Mouse (Mus musculus): ENCODE results near the gene F3. TPM values are rescaled to one million over a fixed set of nuclear protein-coding genes. Genes with fewer than 3 reads are reported as not detected.

Gene F3
- total and polyA plus RNA-seq, 3 experiments = 0.46 to 0.73 (median 0.55) TPM

- dilution Hi-C loops (cut with MboI; ENCODE audit: extremely low pct_ligation_motif_present, extremely low pct_unique_long_range_greater_than_20kb, low sequenced_read_pairs) = no loop called here
- Histone ChIP-seq H3K4me1 (ENCODE audit: control insufficient read depth in 1 of 2, insufficient read depth in 2 of 2) (peaks cover 0 to 31% of the 10 kb centered on the region in 2 experiments; a peak in 2 of 4 replicates), H3K4me3 (replicated peaks in 1 of 3; ENCODE audit: low read depth in 2 of 3, low read length in 2 of 3, poor library complexity in 1 of 3) (peak overlapping the region in 1 of 3 experiments; percentile 64), H3K36me3 (replicated peaks in 1 of 2; ENCODE audit: control insufficient read depth in 1 of 2, insufficient read depth in 1 of 2, low read length in 1 of 2) (peaks cover 0 to 5% of the 10 kb centered on the region in 2 experiments), H3K9ac (ENCODE audit: insufficient read depth, low read depth) (no peak overlapping the region), H3K79me2 (replicated peaks; ENCODE audit: control insufficient read depth, extremely low read depth, insufficient read depth, poor library complexity, severe bottlenecking) (no peaks in the 10 kb centered on the region), H3K27me3 (replicated peaks) (no peaks in the 10 kb centered on the region), H3K9me3 (replicated peaks; ENCODE audit: low read length) (no peaks in the 10 kb centered on the region), H3K27ac (ENCODE audit: insufficient read depth, low read depth) (no peak overlapping the region), H3K4me2 (ENCODE audit: insufficient read depth, low read depth, poor library complexity, severe bottlenecking) (peak overlapping the region; percentile 91)
- in situ Hi-C loops (cut with MboI; ENCODE audit: low pct_ligation_motif_present, low pct_unique_long_range_greater_than_20kb, low sequenced_read_pairs) = loop anchor here (5.0 to 25.0 kb wide), 2 partner anchors 177 to 412 kb away; no protein-coding TSS in a partner anchor
- no peak for DNase-seq (ENCODE audit: extremely low read depth)
- TF ChIP-seq JUND (conservative IDR thresholded peaks at IDR 0.05; ENCODE audit: low read depth, low read length) (no peak), NELFE (IDR thresholded peaks at IDR 0.05; ENCODE audit: low read depth, low read length) (no peak), POLR2A (IDR thresholded peaks at IDR 0.05; ENCODE audit: low read depth, low read length) (no peak), ZNF384 (IDR thresholded peaks at IDR 0.05; ENCODE audit: low read depth, low read length) (no peak), MXI1 (IDR thresholded peaks at IDR 0.05; ENCODE audit: low read depth, low read length) (no peak), ELF1 (IDR thresholded peaks at IDR 0.05; ENCODE audit: low read depth, low read length) (no peak), JUN (IDR thresholded peaks at IDR 0.05; ENCODE audit: insufficient read depth, low read depth, low read length) (no peak), ZKSCAN1 (IDR thresholded peaks at IDR 0.05; ENCODE audit: borderline replicate concordance, low read depth, low read length) (no peak), GABPA (IDR thresholded peaks at IDR 0.05; ENCODE audit: insufficient replicate concordance, low read depth, low read length) (no peak), HCFC1 (IDR thresholded peaks at IDR 0.05; ENCODE audit: low read depth, low read length) (no peak)
Measured at GRCm38 (mm10) chr3:121723968-121724524, 709 bp downstream of the F3 start.

- Histone ChIP-seq H3K4me1 (ENCODE audit: control insufficient read depth in 1 of 2, insufficient read depth in 2 of 2) (peaks cover 0 to 31% of the 10 kb centered on the region in 2 experiments; a peak in 2 of 4 replicates), H3K4me2 (ENCODE audit: insufficient read depth, low read depth, poor library complexity, severe bottlenecking) (no peak overlapping the region), H3K36me3 (replicated peaks in 1 of 2; ENCODE audit: control insufficient read depth in 1 of 2, insufficient read depth in 1 of 2, low read length in 1 of 2) (peaks cover 0 to 8% of the 10 kb centered on the region in 2 experiments), H3K9me3 (replicated peaks; ENCODE audit: low read length) (no peaks in the 10 kb centered on the region), H3K79me2 (replicated peaks; ENCODE audit: control insufficient read depth, extremely low read depth, insufficient read depth, poor library complexity, severe bottlenecking) (no peaks in the 10 kb centered on the region), H3K4me3 (replicated peaks in 1 of 3; ENCODE audit: low read depth in 2 of 3, low read length in 2 of 3, poor library complexity in 1 of 3) (no peak overlapping the region), H3K27me3 (replicated peaks) (no peaks in the 10 kb centered on the region), H3K9ac (ENCODE audit: insufficient read depth, low read depth) (no peak overlapping the region), H3K27ac (ENCODE audit: insufficient read depth, low read depth) (no peak overlapping the region)
- no peak for TF ChIP-seq MAX (IDR thresholded peaks at IDR 0.05; ENCODE audit: low read length)
- TF ChIP-seq HCFC1 (IDR thresholded peaks at IDR 0.05; ENCODE audit: low read depth, low read length) = no peak
- TF ChIP-seq USF2 (conservative IDR thresholded peaks at IDR 0.05; ENCODE audit: low read depth, low read length) = no peak
- TF ChIP-seq SMC3 (IDR thresholded peaks at IDR 0.05; ENCODE audit: low read depth, low read length) = no peak
- TF ChIP-seq TCF12 (IDR thresholded peaks at IDR 0.05; ENCODE audit: low read depth, low read length) = no peak
- TF ChIP-seq CHD2 (IDR thresholded peaks at IDR 0.05; ENCODE audit: low read length) = no peak
- no peak for DNase-seq (ENCODE audit: extremely low read depth)
- dilution Hi-C loops (cut with MboI; ENCODE audit: extremely low pct_ligation_motif_present, extremely low pct_unique_long_range_greater_than_20kb, low sequenced_read_pairs) (no loop called here), in situ Hi-C loops (cut with MboI; ENCODE audit: low pct_ligation_motif_present, low pct_unique_long_range_greater_than_20kb, low sequenced_read_pairs) (loop anchor here (5.0 to 25.0 kb wide), 2 partner anchors 177 to 412 kb away; no protein-coding TSS in a partner anchor)
Measured at GRCm38 (mm10) chr3:121724553-121724952, 1.2 kb downstream of the F3 start.
